In genomic region chr5:104507829-104508194, GRCm38 (mm10) we compare ENCODE assay signal across 8 mouse cellular contexts. TPM values are rescaled to one million over a fixed set of nuclear protein-coding genes. Genes with fewer than 3 reads are reported as not detected.
DNase-seq lines count a peak whose midpoint lies in the region; ATAC-seq and TF ChIP-seq lines count a peak whose summit lies in the region.

No protein-coding gene starts in this region.

- peak overlapping the region; percentile 94; the same call in 1 of the 2 replicates for H3K9ac ChIP-seq in embryonic facial prominence, embryonic 14.5 days (ENCODE audit: low read depth, low read length)
- no peak overlapping the region; the same call in 1 of the 2 replicates for H3K9ac ChIP-seq in neural tube, embryonic 14.5 days (replicated peaks; ENCODE audit: low read depth, low read length)

- TF ChIP-seq POLR2A in lung, adult 2 months (IDR thresholded peaks at IDR 0.05; ENCODE audit: borderline replicate concordance, extremely low read depth, low read depth, low read length), result no peak

- no peak for TF ChIP-seq CTCF in lung, adult 2 months (IDR thresholded peaks at IDR 0.05; ENCODE audit: insufficient read depth, low read length)

- H3K4me1 ChIP-seq in lung, adult 2 months (ENCODE audit: control insufficient read depth, insufficient read depth, low read length), result no peaks in the 10 kb centered on the region
- peaks cover 7% of the 10 kb centered on the region for H3K4me1 ChIP-seq in embryonic facial prominence, embryonic 14.5 days (ENCODE audit: control insufficient read depth, insufficient read depth, low read length)
- H3K4me1 ChIP-seq in limb, embryonic 10.5 days, result peaks cover 8% of the 10 kb centered on the region
- peaks cover 12% of the 10 kb centered on the region for H3K4me1 ChIP-seq in neural tube, embryonic 14.5 days (ENCODE audit: control insufficient read depth, insufficient read depth, low read length)

- peaks cover 24% of the 10 kb centered on the region for H3K36me3 ChIP-seq in embryonic facial prominence, embryonic 14.5 days (ENCODE audit: control insufficient read depth, insufficient read depth, low read length)
- peaks cover 64% of the 10 kb centered on the region for H3K36me3 ChIP-seq in limb, embryonic 10.5 days
- H3K36me3 ChIP-seq in neural tube, embryonic 14.5 days (ENCODE audit: control insufficient read depth, insufficient read depth, low read length), result peaks cover under 1% of the 10 kb centered on the region; the same call in 1 of the 2 replicates

- no peaks in the 10 kb centered on the region for H3K27me3 ChIP-seq in embryonic facial prominence, embryonic 14.5 days (replicated peaks; ENCODE audit: control insufficient read depth, insufficient read depth, low read length)
- no peaks in the 10 kb centered on the region for H3K27me3 ChIP-seq in limb, embryonic 10.5 days (ENCODE audit: low read depth, poor library complexity, severe bottlenecking)
- H3K27me3 ChIP-seq in neural tube, embryonic 14.5 days (ENCODE audit: control insufficient read depth, insufficient read depth, low read length), result no peaks in the 10 kb centered on the region

- intact Hi-C loops in left cerebral cortex, postnatal 36 days (cut with DNase I), result no loop called here

- 4% methylated on average over 2 of the region's 2 CpGs for WGBS in lung, adult 2 months
- WGBS in embryonic facial prominence, embryonic 14.5 days, result 0% methylated on average over 2 of the region's 2 CpGs
- WGBS in limb, embryonic 10.5 days, result 0% methylated on average over 2 of the region's 2 CpGs
- 0% methylated on average over 2 of the region's 2 CpGs for WGBS in neural tube, embryonic 14.5 days

- peak overlapping the region; percentile 72 for H3K4me2 ChIP-seq in embryonic facial prominence, embryonic 14.5 days (ENCODE audit: low read depth, low read length)
- H3K4me2 ChIP-seq in neural tube, embryonic 14.5 days (ENCODE audit: low read depth, low read length), result peak overlapping the region; percentile 74

- H3K4me3 ChIP-seq in lung, adult 2 months (replicated peaks; ENCODE audit: extremely low read depth, low read depth, low read length), result peak overlapping the region; percentile 31
- H3K4me3 ChIP-seq in embryonic facial prominence, embryonic 14.5 days (ENCODE audit: low read depth, low read length), result peak overlapping the region; percentile 94
- H3K4me3 ChIP-seq in limb, embryonic 10.5 days, result peak overlapping the region; percentile 80
- peak overlapping the region; percentile 93 for H3K4me3 ChIP-seq in neural tube, embryonic 14.5 days (ENCODE audit: low read depth, low read length)

- no peak for DNase-seq in lung, adult 2 months
- DNase-seq in lung, postnatal 25 days (ENCODE audit: low spot score), result no peak
- DNase-seq in embryonic facial prominence, embryonic 14.5 days (ENCODE audit: low spot score), result no peak
- no peak for DNase-seq in limb, embryonic 10.5 days (ENCODE audit: low spot score)
- no peak for DNase-seq in left cerebral cortex, postnatal 36 days (ENCODE audit: low spot score in 2 of 2)
- no peak for DNase-seq in ovary, postnatal 10 days (ENCODE audit: low spot score)
- no peak for DNase-seq in adrenal gland, adult 2 months

- ATAC-seq in embryonic facial prominence, embryonic 14.5 days (ENCODE audit: low read depth), result peak; percentile 35; the same call in 1 of the 2 replicates
- no peak for ATAC-seq in neural tube, embryonic 14.5 days (ENCODE audit: low read depth)

- H3K27ac ChIP-seq in embryonic facial prominence, embryonic 14.5 days (replicated peaks; ENCODE audit: low read depth, low read length), result peak overlapping the region; percentile 2; the same call in 1 of the 2 replicates
- H3K27ac ChIP-seq in limb, embryonic 10.5 days, result peak overlapping the region; percentile 98
- peak overlapping the region; percentile 90; the same call in 1 of the 2 replicates for H3K27ac ChIP-seq in neural tube, embryonic 14.5 days (ENCODE audit: low read depth, low read length)

- peaks cover 2% of the 10 kb centered on the region; the same call in 1 of the 2 replicates for H3K9me3 ChIP-seq in embryonic facial prominence, embryonic 14.5 days (ENCODE audit: control insufficient read depth, low read length)
- no peaks in the 10 kb centered on the region for H3K9me3 ChIP-seq in limb, embryonic 10.5 days (replicated peaks)
- no peaks in the 10 kb centered on the region for H3K9me3 ChIP-seq in neural tube, embryonic 14.5 days (ENCODE audit: control insufficient read depth, low read length)

RNA-seq across cellular contexts. Expression of gene BC005561, which starts 0.3 kb away (rescaled TPM):
- polyA plus RNA-seq in lung, adult 2 months (2012; rRNA removed), result 1.1 and 1.6 TPM in 2 replicates
- 10.4 and 11.5 TPM in 2 replicates for polyA plus RNA-seq in embryonic facial prominence, embryonic 14.5 days (2014; fragmentation: Nextera tagmentation; extraction: Ambion mirVana)
- 12.1 and 14.6 TPM in 2 replicates for polyA plus RNA-seq in limb, embryonic 10.5 days (2016; fragmentation: Nextera tagmentation; extraction: Ambion mirVana)
- polyA plus RNA-seq in neural tube, embryonic 14.5 days (2014; fragmentation: Nextera tagmentation; extraction: Ambion mirVana), result 16.9 and 17.0 TPM in 2 replicates
- total RNA-seq in left cerebral cortex, postnatal 36 days (2021), result 10 to 100 TPM; 11.4 to 16.6 TPM
- 10 to 100 TPM in 1 of 2 experiments, 1 to 10 TPM in 1; 6.3 to 14.3 TPM for total RNA-seq in adrenal gland, adult 2 months (2021)
- 0.89 and 1.8 TPM in 2 replicates for polyA plus RNA-seq in adrenal gland, adult 2 months (2012; rRNA removed)

RNA-seq across cellular contexts. Expression of gene Pkd2, which starts 48.6 kb away (rescaled TPM):
- 38.8 and 48.5 TPM in 2 replicates for polyA plus RNA-seq in lung, adult 2 months (2012; rRNA removed)
- 25.9 and 27.6 TPM in 2 replicates for polyA plus RNA-seq in embryonic facial prominence, embryonic 14.5 days (2014; fragmentation: Nextera tagmentation; extraction: Ambion mirVana)
- 12.3 and 16.3 TPM in 2 replicates for polyA plus RNA-seq in limb, embryonic 10.5 days (2016; fragmentation: Nextera tagmentation; extraction: Ambion mirVana)
- 12.5 and 12.7 TPM in 2 replicates for polyA plus RNA-seq in neural tube, embryonic 14.5 days (2014; fragmentation: Nextera tagmentation; extraction: Ambion mirVana)
- 10 to 100 TPM; 21.8 to 29.2 TPM for total RNA-seq in left cerebral cortex, postnatal 36 days (2021)
- 10 to 100 TPM; 33.0 to 44.4 TPM for total RNA-seq in adrenal gland, adult 2 months (2021)
- polyA plus RNA-seq in adrenal gland, adult 2 months (2012; rRNA removed), result 21.9 and 33.1 TPM in 2 replicates

Comparison
In these comparisons a context has a peak if more than half of its experiments do, and no peak if none do; other contexts are left out.
1. H3K4me3 ChIP-seq: peak in every context shown above with its lines; median percentile 94 in embryonic facial prominence, embryonic 14.5 days; 93 in neural tube, embryonic 14.5 days; 80 in limb, embryonic 10.5 days; 31 in lung, adult 2 months.
2. H3K27ac ChIP-seq: peak in every context shown above with its lines; median percentile 98 in limb, embryonic 10.5 days; 90 in neural tube, embryonic 14.5 days; 2 in embryonic facial prominence, embryonic 14.5 days.